Mouse (Mus musculus): ENCODE measurements around the gene Plbd2.
A peak's percentile ranks its signal among the peaks of the same experiment; 100 is the strongest.

Gene Plbd2

DNA sequence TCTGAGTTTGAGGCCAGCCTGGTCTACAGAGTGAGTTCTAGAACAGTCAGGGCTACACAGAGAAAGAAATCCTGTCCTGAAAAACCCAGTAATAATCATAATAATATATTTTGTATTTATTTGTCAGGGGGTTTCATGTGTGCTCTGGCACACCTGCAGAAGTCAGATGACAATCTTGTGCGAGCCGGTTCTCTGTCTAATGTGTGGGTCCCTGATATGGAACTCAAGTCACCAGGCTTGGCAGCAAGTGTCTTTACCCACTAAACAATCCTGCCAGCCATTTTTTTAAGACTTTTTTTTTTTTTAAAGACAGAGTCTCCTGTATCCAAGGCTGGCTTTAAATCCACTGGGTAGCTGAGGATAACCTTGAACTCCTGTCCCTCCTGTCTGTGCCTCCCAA is 30.1 kb downstream of the Plbd2 start:
- no peak for DNase-seq (ENCODE audit: low spot score)

- DNase-seq (ENCODE audit: low spot score): no peak
These were observed 30.7 kb downstream of the Plbd2 start, which contains the start of gene Sdsl for GRCm38 (mm10) chr5:120472770-120473169. Gene Sdsl (minus strand): TSS chr5:120472810.

- DNase-seq (ENCODE audit: low spot score): no peak
These were observed 31.9 kb downstream of the Plbd2 start for GRCm38 (mm10) chr5:120471538-120471937.

DNA sequence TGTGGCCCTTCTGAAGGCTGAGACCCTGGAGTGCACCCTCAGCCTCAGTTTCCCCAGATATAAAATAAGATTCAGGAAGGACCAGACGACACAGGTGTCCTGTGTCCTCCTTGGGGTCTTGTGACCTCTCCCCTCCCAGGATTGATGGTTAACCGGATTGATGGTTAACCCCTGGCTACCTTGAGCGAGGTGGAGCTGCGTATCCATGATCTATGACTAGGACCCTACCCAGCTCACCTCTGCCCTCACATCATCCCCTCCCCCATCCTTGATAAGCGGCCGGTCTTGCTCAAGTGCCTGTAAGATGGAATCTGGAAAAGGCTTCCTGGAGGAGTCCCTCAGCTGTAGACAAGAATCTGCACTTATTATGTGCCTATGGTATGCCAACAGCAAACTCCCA is 34.6 kb downstream of the Plbd2 start:
- DNase-seq (ENCODE audit: low spot score): no peak

DNA sequence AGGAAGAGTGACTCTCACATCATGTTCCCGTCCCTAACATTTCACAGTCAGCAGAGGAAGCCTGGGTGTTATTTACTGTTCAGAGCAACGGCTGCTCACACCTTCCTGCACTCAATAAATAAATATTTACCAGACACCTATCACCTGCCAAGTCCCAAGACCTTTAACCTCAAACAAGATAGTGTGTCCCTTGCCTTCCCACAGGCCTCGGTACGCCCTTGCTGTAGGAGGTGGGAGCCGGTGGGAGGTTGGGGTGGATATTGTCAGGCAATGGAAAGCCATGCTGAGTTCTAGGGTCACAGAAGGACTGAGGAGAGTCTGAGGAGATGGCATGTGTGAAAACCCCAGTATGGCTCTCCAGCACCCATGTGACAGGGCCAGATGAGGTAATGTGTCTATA is 35.1 kb downstream of the Plbd2 start:
- no peak for DNase-seq (ENCODE audit: low spot score)

GRCm38 (mm10) chr5:120467026-120467425 is 36.4 kb downstream of the Plbd2 start:
- DNase-seq (ENCODE audit: low spot score): peak; percentile 43

DNA sequence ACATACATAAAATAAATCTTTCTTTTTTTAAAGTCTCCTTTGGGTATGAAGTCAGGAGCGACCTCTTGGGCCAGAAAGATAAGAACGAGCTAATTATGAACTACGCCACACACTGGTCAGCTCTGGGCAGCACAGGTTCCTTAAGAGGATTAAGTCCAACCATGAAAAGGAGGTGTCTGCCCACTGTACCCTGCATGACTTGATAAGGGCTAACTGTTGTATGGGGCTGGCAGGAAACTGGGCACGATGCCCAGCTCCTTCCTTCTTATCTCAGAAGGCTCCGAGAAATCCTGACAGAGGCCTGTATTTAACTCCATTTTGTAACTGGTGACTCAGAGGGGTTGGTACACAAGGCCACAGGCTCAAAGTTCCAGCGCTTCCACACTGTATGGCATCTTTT is 37.6 kb downstream of the Plbd2 start:
- DNase-seq (ENCODE audit: low spot score): no peak

GRCm38 (mm10) chr5:120465062-120465461 is 38.4 kb downstream of the Plbd2 start:
- peak; percentile 56 for DNase-seq (ENCODE audit: low spot score)

- DNase-seq (ENCODE audit: low spot score): peak; percentile 34
These were observed 39.1 kb downstream of the Plbd2 start for GRCm38 (mm10) chr5:120464321-120464720.

GRCm38 (mm10) chr5:120461902-120462301 is 41.5 kb downstream of the Plbd2 start:
- DNase-seq (ENCODE audit: low spot score): no peak

DNA sequence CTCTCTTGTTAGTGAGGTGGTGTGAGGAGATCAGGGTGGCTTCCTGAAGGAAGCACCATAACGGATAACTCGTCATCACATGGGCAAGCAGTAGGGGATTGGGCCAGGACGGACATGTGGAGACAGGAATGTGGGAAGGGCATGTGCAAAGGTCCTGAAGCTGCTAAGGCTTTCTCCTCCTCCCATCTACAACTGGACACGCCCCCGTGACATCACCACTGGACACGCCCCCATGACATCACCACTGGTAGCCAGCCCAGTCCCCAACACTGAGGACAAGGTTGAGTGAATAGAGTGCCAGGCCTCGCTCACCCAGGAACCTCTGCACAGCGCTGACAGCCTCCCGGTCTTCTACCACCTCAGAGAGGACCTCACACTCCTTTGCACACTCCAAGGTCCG is 44.3 kb downstream of the Plbd2 start:
- no peak for DNase-seq (ENCODE audit: low spot score)

DNA sequence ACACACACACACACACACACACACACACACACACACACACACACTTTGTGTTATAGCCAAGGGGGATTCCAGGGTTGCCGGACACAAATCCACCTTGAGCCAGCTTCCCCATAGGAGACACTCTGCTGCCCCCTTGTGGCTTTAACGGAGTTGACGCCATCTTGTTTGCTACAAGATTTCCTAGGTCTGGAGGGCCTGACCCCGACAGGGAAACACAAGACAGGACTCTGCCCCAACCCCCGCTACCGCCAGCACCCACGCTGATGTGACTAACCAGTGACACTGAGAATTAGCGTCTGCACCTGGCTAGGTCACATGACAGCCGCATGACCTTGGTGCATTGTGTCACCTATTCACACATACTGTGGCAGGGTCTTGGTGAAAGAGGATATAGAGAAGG is 45.8 kb downstream of the Plbd2 start:
- DNase-seq (ENCODE audit: low spot score): peak; percentile 95

DNA sequence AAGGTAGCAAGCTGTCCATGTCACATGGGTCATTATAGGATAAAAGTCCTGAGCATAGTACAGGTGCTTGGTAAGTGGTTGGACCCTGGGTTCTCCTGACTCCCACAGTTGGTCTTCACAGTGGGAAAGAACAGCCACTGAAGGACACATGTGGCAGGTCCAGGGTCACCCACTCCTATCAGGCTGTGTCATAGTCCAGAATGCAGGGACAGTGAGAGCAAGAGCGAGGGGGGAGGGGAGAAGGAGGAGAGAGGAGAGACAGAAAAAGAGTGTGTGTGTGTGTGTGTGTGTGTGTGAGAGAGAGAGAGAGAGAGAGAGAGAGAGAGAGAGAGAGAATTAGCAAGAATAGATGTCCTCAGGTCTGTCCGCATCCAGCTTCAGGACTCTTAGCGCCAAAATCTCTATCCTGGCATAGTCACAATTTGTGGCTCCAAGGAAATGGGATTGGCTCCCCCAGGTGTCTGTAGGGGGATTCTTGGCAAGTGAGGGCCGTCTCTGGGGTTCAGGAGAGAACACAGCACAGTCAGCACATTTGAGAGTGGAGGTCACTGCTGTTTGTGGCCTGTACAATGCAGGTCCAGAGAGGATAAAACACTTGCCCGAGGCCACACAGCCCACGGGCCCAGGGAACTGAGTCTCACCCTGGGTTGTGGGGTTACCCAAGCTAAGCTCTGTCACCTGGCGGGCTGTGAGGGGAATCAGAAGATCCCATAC is 46.4 kb downstream of the Plbd2 start:
- no peak for DNase-seq (ENCODE audit: low spot score)

DNA sequence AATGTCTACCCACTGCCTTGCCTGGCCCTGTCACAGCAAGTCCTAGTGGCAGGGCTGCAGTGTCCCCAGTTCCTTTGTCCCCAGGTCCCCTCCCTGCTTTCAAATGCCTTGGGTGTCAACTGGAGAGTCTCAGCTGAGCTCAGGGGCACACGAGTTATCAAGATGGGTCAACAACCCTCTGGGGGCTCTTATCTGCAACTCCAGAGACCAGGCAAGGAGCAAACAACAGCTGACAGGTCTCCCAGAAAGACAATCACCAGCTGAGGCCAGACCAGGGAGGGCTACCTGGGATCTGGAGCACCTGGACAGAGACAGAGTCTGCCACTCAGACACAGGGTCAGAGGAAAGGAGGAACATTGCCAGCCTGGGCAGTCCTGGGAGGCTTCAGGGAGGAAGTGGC is 47.2 kb downstream of the Plbd2 start:
- DNase-seq (ENCODE audit: low spot score): no peak

DNA sequence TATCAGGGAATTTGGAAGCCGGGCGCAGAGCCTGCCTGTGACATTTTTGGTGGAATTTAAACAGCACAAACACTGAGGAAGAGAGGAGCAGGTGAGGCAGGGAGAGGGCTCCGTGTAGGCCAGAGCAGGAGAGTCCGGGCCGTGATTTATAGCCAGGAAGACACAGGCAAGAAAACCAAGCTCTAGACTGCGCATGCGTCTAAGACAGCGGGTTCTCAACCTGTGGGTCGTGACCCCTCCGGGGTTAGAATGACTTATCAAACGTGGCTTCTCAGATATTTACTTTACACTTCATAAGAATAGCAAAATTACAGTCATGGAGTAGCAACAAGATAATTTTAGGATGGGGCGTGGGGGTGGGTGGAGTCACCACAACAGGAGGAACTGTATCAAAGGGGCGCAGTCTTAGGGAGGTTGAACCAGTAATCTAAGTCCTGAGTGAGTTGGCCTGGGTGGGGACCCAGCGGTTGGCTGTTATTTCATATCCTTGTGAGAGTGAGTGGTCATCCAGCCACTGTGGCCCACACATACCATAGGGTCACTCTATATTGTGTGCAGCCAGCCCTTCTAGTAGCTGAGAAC is 48.6 kb downstream of the Plbd2 start:
- DNase-seq (ENCODE audit: low spot score): no peak

DNA sequence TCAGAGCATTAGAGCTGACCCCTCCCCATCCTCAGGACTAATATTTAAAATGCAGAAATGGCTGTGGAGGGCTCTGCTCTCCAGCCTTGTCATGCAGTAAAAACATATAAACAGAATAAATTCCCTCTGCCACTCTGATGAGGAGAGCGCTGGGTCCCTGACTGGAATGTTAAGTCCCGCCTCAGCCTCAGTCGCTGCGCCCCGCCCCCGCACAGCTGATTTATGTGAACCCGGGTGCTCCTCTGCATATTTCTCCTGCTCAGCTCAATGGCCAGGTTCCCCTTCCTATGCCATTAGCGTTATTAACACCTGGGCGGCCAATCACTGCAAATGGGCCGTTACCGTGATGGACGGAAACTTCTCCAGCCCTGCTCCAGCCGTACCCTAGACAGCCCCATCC is 56.1 kb downstream of the Plbd2 start:
- DNase-seq (ENCODE audit: low spot score): no peak

DNA sequence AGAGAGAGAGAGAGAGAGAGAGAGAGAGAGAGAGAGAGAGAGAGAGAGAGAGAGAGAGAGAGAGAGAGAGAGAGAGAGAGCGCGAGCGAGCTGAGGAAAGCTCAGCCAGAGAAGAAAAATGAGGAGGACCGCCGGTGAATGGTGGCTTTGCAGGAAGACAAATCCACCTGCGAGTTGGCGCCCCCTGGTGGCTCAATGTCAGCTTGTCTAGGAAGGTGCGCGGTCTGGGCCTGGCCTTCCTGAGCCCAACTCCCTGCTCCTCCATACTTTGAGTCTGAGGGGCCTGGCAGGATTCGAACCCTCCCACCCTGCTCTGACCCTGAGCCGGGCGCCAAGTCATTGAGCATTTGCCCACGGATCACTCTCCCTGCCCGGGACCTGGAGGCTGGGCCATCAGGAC is 62.7 kb downstream of the Plbd2 start:
- peak; percentile 97 for DNase-seq (ENCODE audit: low spot score)

GRCm38 (mm10) chr5:120439887-120440670 is 63.3 kb downstream of the Plbd2 start:
- no peak for DNase-seq (ENCODE audit: low spot score)

DNA sequence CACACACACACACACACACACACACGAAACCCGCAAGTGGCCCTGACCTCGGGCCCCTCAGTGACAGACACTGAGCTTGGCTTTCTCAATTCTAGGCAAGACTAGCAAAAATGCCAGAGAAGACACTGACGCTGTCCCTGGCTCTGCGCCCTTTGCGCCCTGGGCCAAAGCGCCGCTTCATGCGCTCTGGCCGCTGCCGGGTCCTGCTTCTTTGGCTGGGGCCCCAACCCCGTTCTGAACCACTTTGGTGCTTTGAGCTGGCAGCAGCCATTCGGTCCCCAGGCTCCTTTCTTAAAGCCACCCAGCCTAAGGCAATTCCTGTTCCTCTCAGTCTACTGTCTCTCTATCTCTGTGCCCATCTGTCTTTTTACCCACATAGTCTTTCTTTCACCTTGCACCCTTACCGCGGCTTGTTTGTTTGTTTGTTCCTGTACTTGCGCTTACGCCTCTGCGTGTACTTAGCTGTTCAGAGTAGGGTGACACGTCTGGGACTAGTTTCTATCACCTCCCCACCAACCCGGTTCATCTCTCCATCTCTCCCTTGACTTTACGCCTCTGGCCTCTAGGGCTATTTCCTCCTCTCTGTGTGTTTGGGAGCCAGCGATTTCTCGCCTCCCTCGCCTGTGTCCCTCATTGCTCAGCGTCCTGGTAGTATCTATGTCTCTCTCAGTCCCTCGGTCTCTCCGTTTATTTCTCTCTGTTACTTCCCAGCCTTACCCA is 64.3 kb downstream of the Plbd2 start:
- peak; percentile 30 for DNase-seq (ENCODE audit: low spot score)

DNA sequence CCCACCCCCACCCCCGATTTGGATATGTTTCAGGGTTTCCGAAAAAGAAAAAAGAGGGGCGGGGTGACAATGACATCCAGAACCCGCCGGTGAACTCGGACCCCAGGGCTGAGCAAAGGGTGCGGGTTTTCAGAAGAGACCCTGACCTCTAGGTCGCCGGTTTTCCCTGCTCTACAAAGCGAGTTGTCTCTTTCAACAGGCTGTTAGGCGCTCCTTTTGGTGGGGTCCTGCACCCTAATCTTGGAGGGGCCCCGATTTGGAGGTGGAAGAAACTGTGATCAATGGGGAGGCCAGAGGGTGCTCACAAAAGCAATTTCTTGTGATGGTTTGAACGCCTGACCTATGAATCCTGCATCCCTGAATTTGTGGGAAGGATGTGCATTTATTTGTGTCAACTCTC is 65.0 kb downstream of the Plbd2 start:
- no peak for DNase-seq (ENCODE audit: low spot score)

GRCm38 (mm10) chr5:120437986-120438385 is 65.4 kb downstream of the Plbd2 start:
- DNase-seq (ENCODE audit: low spot score): peak; percentile 70

GRCm38 (mm10) chr5:120437539-120437938 is 65.9 kb downstream of the Plbd2 start:
- DNase-seq (ENCODE audit: low spot score): peak; percentile 37
